Mouse (Mus musculus) heart, embryonic 15.5 days (tissue): ENCODE measurements at regions not wholly inside any gene's neighbourhood (a gene's known extent, or its start where the extent isn't known, plus 50 kb on each side); places are given as distances from the start of the nearest gene placed in this dataset.

Experiments
- ATAC-seq: fragments of 200-750 bp; cut with Nextera tagmentation; replicated peaks from 2 replicates; pipeline ENCODE4 v1.8.0; 2017; ENCODE audit warnings: low read depth, moderate TSS enrichment; ENCODE audit not compliant: insufficient number of reproducible peaks, insufficient read depth, low FRiP score
- H3K27ac ChIP-seq: fragments of 300-500 bp; sonication (generic); 2 replicates; pipeline ENCODE4 v1.5.1; 2015; ENCODE audit warnings: mild to moderate bottlenecking, inconsistent platforms
- H3K27me3 ChIP-seq: fragments of 300-500 bp; sonication (generic); 2 replicates; pipeline ENCODE4 v1.6.1; 2015; ENCODE audit warnings: inconsistent platforms
- H3K36me3 ChIP-seq: fragments of 300-500 bp; sonication (generic); 2 replicates; pipeline ENCODE4 v1.6.1; 2015; ENCODE audit warnings: mild to moderate bottlenecking, inconsistent platforms
- H3K4me1 ChIP-seq: fragments of 300-500 bp; sonication (generic); replicated peaks from 2 replicates; pipeline ENCODE4 v1.6.1; 2015; ENCODE audit warnings: inconsistent platforms
- H3K4me2 ChIP-seq: fragments of 300-500 bp; sonication (generic); 2 replicates; pipeline ENCODE4 v1.6.1; 2015; ENCODE audit warnings: inconsistent platforms, mild to moderate bottlenecking, moderate library complexity
- H3K4me3 ChIP-seq: fragments of 300-500 bp; sonication (generic); 2 replicates; pipeline ENCODE4 v1.5.1; 2015; ENCODE audit warnings: mild to moderate bottlenecking, inconsistent platforms
- H3K9ac ChIP-seq: fragments of 300-500 bp; sonication (generic); 2 replicates; pipeline ENCODE4 v1.6.1; 2015; ENCODE audit warnings: mild to moderate bottlenecking, inconsistent platforms
- H3K9me3 ChIP-seq: fragments of 300-500 bp; sonication (generic); replicated peaks from 2 replicates; pipeline ENCODE4 v1.6.1; 2016; ENCODE audit warnings: inconsistent platforms
- WGBS: fragments of 180-500 bp; shearing (Covaris S2); methylation state at CpG from one replicate; pipeline ENCODE4 v1.1.7; 2015; ENCODE audit warnings: mixed read lengths; 5-methylcytosine and 5-hydroxymethylcytosine counted together

- no peaks in the 10 kb centered on the region for H3K4me1 ChIP-seq
- ATAC-seq = no peak
- WGBS = 63% methylated on average over 9 of the region's 9 CpGs
- no peak overlapping the region for H3K4me2 ChIP-seq
- no peaks in the 10 kb centered on the region for H3K9me3 ChIP-seq
- H3K4me3 ChIP-seq = no peak overlapping the region
- H3K9ac ChIP-seq = no peak overlapping the region
- H3K27me3 ChIP-seq = no peaks in the 10 kb centered on the region
- H3K27ac ChIP-seq = no peak overlapping the region
- no peaks in the 10 kb centered on the region for H3K36me3 ChIP-seq
Observed at GRCm38 (mm10) chr19:27563592-27563991, 134.0 kb upstream of the Pum3 start.

GRCm38 (mm10) chr19:27558199-27558598, 128.6 kb upstream of the Pum3 start:
- Histone ChIP-seq H3K4me2 (no peak overlapping the region), H3K4me1 (no peaks in the 10 kb centered on the region), H3K36me3 (no peaks in the 10 kb centered on the region), H3K9me3 (no peaks in the 10 kb centered on the region), H3K27ac (no peak overlapping the region), H3K27me3 (no peaks in the 10 kb centered on the region), H3K9ac (no peak overlapping the region), H3K4me3 (no peak overlapping the region)
- no peak for ATAC-seq
- WGBS = 40% methylated on average over 3 of the region's 3 CpGs

GRCm38 (mm10) chr19:27556697-27557096, 127.1 kb upstream of the Pum3 start:
- no peaks in the 10 kb centered on the region for H3K36me3 ChIP-seq
- no peak for ATAC-seq
- H3K27me3 ChIP-seq = no peaks in the 10 kb centered on the region
- no peak overlapping the region for H3K4me2 ChIP-seq
- no peaks in the 10 kb centered on the region for H3K9me3 ChIP-seq
- no peaks in the 10 kb centered on the region for H3K4me1 ChIP-seq
- no peak overlapping the region for H3K4me3 ChIP-seq
- 87% methylated on average over 4 of the region's 4 CpGs for WGBS
- H3K27ac ChIP-seq = no peak overlapping the region
- H3K9ac ChIP-seq = no peak overlapping the region

GRCm38 (mm10) chr19:27554841-27555240, 125.2 kb upstream of the Pum3 start:
- Histone ChIP-seq H3K4me3 (no peak overlapping the region), H3K36me3 (no peaks in the 10 kb centered on the region), H3K9me3 (no peaks in the 10 kb centered on the region), H3K4me1 (no peaks in the 10 kb centered on the region), H3K4me2 (no peak overlapping the region), H3K27ac (no peak overlapping the region), H3K27me3 (no peaks in the 10 kb centered on the region), H3K9ac (no peak overlapping the region)
- no peak for ATAC-seq
- 86% methylated on average over 4 of the region's 4 CpGs for WGBS

GRCm38 (mm10) chr19:27553266-27553665, 123.6 kb upstream of the Pum3 start:
- ATAC-seq = no peak
- Histone ChIP-seq H3K27me3 (no peaks in the 10 kb centered on the region), H3K27ac (no peak overlapping the region), H3K4me3 (no peak overlapping the region), H3K9ac (no peak overlapping the region), H3K9me3 (no peaks in the 10 kb centered on the region), H3K36me3 (no peaks in the 10 kb centered on the region), H3K4me2 (no peak overlapping the region), H3K4me1 (no peaks in the 10 kb centered on the region)
- 68% methylated on average over 11 of the region's 11 CpGs for WGBS

- Histone ChIP-seq H3K9ac (no peak overlapping the region), H3K27ac (no peak overlapping the region), H3K4me2 (no peak overlapping the region), H3K27me3 (no peaks in the 10 kb centered on the region), H3K36me3 (no peaks in the 10 kb centered on the region), H3K4me1 (no peaks in the 10 kb centered on the region), H3K4me3 (no peak overlapping the region), H3K9me3 (no peaks in the 10 kb centered on the region)
- ATAC-seq = no peak
- 73% methylated on average over 3 of the region's 3 CpGs for WGBS
Observed at GRCm38 (mm10) chr19:27537746-27538145, 108.1 kb upstream of the Pum3 start.

- Histone ChIP-seq H3K27me3 (no peaks in the 10 kb centered on the region), H3K4me1 (no peaks in the 10 kb centered on the region), H3K4me2 (no peak overlapping the region), H3K36me3 (no peaks in the 10 kb centered on the region), H3K27ac (no peak overlapping the region), H3K4me3 (no peak overlapping the region), H3K9ac (no peak overlapping the region), H3K9me3 (no peaks in the 10 kb centered on the region)
- 66% methylated on average over 9 of the region's 9 CpGs for WGBS
- ATAC-seq = no peak
Observed at GRCm38 (mm10) chr19:27537066-27537465, 107.4 kb upstream of the Pum3 start.

- Histone ChIP-seq H3K9ac (no peak overlapping the region), H3K27ac (no peak overlapping the region), H3K4me2 (no peak overlapping the region), H3K36me3 (no peaks in the 10 kb centered on the region), H3K27me3 (no peaks in the 10 kb centered on the region), H3K4me3 (no peak overlapping the region), H3K4me1 (no peaks in the 10 kb centered on the region), H3K9me3 (no peaks in the 10 kb centered on the region)
- WGBS = 81% methylated on average over 6 of the region's 6 CpGs
- ATAC-seq = no peak
Observed at GRCm38 (mm10) chr19:27527940-27528558, 98.4 kb upstream of the Pum3 start.

- H3K9me3 ChIP-seq = no peaks in the 10 kb centered on the region
- no peak overlapping the region for H3K4me2 ChIP-seq
- H3K27me3 ChIP-seq = no peaks in the 10 kb centered on the region
- 74% methylated on average over 5 of the region's 5 CpGs for WGBS
- ATAC-seq = no peak
- no peak overlapping the region for H3K27ac ChIP-seq
- no peaks in the 10 kb centered on the region for H3K36me3 ChIP-seq
- no peak overlapping the region for H3K9ac ChIP-seq
- no peak overlapping the region for H3K4me3 ChIP-seq
- H3K4me1 ChIP-seq = no peaks in the 10 kb centered on the region
Observed at GRCm38 (mm10) chr19:27519326-27520061, 89.9 kb upstream of the Pum3 start.

- 75% methylated on average over 3 of the region's 3 CpGs for WGBS
- Histone ChIP-seq H3K4me1 (no peaks in the 10 kb centered on the region), H3K4me2 (no peak overlapping the region), H3K9ac (no peak overlapping the region), H3K36me3 (no peaks in the 10 kb centered on the region), H3K27me3 (no peaks in the 10 kb centered on the region), H3K27ac (no peak overlapping the region), H3K4me3 (no peak overlapping the region), H3K9me3 (no peaks in the 10 kb centered on the region)
- no peak for ATAC-seq
Observed at GRCm38 (mm10) chr19:27514267-27514666, 84.6 kb upstream of the Pum3 start.

GRCm38 (mm10) chr19:27513535-27513934, 83.9 kb upstream of the Pum3 start:
- ATAC-seq = no peak
- H3K4me2 ChIP-seq = no peak overlapping the region

GRCm38 (mm10) chr19:27511340-27511739, 81.7 kb upstream of the Pum3 start:
- no peak for ATAC-seq
- Histone ChIP-seq H3K36me3 (no peaks in the 10 kb centered on the region), H3K27me3 (no peaks in the 10 kb centered on the region), H3K27ac (no peak overlapping the region), H3K4me2 (no peak overlapping the region), H3K4me1 (no peaks in the 10 kb centered on the region), H3K9ac (no peak overlapping the region), H3K4me3 (no peak overlapping the region), H3K9me3 (no peaks in the 10 kb centered on the region)
- WGBS = 39% methylated on average over 6 of the region's 6 CpGs

More at GRCm38 (mm10) chr19:27513535-27513934, 83.9 kb upstream of the Pum3 start:
- Histone ChIP-seq H3K36me3 (no peaks in the 10 kb centered on the region), H3K27ac (no peak overlapping the region), H3K4me3 (no peak overlapping the region), H3K4me1 (no peaks in the 10 kb centered on the region), H3K27me3 (no peaks in the 10 kb centered on the region), H3K9me3 (no peaks in the 10 kb centered on the region), H3K9ac (no peak overlapping the region)
- WGBS = 55% methylated on average over 1 of the region's 1 CpGs
